Mouse (Mus musculus): Measurements from ENCODE around the gene Got1.

Got1 gene

DNA sequence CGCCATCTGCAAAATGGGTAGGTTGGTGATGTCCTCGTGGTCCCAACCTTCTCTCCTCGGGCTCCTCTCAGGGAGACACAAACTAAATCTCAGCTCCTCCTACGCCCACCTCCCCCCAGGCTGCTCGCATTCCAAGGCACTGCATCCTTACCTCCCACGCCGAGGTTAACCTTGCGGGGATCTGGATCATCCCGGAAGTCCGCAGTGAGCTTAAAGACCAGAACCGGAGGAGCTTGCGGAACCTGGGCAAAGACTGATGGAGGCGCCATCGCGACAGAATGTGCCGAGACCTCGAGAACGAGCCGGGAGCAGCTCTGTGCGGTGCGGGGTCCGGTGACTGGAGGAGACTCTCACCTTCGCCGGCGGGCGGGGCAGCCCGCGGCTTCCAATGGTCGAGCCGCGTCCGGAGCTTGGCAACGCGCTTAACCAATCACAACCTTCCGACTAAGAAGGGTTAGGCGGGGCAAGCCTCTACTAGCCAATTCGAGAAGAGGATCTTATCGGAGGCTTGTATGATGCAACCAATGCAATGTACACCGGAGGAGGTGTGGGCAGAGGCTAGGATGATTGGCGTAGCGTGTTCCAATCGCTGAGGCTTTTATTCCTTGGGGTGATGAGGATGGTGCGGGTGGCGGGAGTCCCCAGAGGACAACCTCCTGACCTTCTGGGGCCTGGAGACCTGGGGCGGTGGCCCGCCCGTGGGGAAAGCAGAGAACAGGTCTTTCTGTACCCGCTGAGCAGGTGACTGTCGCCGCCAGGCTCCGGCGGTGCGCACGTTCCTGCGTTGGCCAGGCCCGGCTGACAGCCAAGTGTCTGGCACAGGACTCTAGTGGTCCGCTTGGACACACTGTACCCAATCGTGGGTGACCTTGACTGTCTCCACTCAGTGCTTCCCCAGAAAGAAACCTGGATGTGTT, at the start of gene Got1:
Gene Got1, minus strand, starts transcription at position 419 of the 917 bp plus-strand sequence.
- DNase-seq (ENCODE audit: low spot score in 2 of 2), result peak; percentile 79 to 92

DNA sequence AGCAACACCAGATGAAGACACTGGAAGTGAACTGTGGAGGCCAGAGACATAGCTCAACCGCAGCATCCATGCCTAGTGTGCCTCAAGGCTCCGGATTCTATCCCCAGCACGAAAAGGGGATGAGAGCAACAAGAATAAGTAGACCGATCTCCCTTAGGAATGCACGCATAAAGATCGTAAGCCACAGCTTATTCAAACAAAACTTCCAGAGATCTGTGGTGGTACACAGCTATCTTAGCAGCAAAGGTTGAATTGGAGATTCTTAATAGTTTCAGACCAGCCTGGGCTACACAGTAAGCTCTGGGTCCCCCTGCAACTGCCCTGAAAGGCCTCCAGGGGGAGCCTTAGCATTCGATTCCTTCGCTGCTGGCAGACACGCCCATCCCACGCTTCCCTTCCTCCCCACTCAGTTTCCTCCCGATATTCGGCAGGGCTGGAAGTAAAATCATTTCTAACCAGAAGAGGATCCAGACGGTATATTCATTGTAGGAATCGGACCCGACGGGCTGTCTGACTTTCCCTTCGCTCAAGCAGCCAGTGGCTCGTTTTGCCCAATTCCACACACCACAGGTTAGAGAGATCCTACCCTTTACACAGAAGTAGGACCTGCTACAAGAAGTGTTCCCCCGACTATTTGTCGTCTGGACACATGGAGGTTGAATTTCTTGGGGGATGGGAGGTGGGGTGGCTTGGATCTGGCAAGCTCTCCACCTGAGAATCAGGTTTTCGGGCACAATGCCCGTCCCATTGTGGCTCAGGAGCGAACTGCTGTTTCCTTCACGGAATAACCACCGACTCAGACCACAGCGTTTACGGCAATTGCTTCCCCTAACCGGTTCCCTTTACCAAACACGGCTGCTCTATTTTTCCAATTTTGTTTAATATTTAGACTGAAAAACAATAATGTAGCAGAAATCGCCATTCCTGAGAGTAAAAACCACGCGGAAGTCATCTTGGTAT, 46.7 kb upstream of the Got1 start:
- peak; percentile 43 to 68 for DNase-seq (ENCODE audit: low spot score in 2 of 2)

DNA sequence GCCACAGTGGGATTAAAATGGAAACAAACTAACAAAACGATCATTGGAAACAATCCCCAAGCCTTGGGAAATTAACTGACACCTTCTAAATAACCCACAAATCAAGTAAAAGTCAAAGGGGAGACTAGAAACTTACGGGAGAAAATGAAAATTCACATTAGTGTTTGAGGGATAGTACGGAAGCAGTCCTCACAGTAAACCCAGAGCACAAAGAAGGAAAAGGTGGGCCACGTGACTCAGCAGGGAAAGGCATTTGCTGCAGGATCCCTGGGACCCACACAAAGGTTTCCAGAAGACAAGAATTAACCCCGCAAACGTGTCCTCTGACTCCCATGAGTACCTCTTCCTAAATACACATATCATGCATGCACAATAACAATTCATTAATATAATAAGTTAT, 44.7 kb upstream of the Got1 start:
- DNase-seq (ENCODE audit: low spot score in 2 of 2), result no peak

DNA sequence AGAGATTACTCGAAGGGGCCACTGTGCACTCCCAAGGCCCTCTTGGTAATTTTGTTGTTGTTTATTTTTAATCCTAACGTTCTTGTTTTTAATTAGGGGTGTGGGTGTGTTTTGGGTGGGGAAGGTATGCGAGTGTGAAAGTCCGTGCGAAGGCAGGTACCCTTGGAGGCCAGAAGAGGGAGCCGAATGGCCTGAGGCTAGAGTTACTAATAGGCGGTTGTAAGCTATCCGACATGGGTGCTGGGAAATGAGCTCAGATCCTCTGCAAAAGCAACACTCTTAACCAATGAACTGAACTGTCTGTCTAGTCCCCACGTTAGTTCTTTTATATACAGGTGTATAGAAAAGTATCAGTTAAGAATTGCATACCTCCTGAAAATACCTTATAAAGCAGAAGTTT, 43.9 kb upstream of the Got1 start:
- DNase-seq (ENCODE audit: low spot score in 2 of 2), result no peak

DNA sequence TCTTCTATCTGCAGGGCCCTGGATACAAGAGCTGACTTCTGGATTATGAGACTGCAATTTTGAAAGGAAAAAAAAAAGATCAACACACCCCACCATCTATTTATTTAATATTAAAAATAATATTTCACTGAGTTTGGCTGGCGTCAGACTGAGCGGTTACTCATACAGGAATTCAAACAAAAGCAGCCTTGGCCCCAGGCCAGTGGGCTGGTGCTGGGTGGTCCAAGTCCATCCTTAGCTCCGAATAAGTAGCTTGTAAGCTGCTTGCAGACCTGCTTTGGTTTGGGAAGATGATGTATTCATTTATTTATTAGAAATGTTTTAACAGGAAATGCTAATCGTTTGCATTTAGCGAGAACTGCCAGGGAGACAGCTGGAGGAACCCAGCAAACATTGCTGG, 38.8 kb upstream of the Got1 start:
- no peak for DNase-seq (ENCODE audit: low spot score in 2 of 2)

DNA sequence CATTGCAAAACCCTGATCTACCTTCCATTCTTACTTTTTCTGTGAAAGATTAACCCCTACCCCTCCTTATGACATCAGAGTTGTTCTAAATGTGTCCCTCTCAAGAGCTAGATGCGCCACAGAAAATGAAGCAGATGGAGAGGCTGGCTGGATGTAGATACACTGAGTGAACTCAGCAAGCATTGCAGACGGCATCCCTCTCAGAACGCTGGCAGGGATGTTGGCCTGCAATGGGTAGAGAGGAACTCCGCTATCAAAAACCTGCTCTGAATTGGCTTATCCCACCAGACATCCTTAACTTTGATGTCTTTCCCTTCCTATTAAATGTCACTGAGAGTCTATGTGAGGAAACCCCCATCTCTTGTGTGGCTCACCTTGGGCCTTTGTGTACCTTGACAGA, 37.4 kb upstream of the Got1 start:
- no peak for DNase-seq (ENCODE audit: low spot score in 2 of 2)

DNA sequence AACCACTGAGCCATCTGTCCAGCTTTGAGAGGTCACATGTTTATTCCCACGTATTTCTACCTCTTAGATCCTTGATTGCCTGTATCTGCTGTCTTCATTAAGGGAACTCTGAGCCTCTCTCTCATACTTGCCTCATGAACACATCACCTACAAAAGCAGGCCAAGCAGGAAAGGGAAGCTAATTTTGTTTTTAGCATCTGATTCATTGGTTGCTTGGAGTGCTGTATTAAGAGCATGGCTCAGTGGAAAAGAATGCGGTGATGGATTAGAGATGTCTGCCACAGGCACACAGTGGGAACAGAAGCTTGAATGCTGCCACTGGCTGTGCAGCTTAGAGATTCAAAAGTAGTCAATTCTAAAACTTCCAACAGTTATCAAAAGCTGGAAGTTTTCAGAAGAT, 35.8 kb upstream of the Got1 start:
- no peak for DNase-seq (ENCODE audit: low spot score in 2 of 2)

DNA sequence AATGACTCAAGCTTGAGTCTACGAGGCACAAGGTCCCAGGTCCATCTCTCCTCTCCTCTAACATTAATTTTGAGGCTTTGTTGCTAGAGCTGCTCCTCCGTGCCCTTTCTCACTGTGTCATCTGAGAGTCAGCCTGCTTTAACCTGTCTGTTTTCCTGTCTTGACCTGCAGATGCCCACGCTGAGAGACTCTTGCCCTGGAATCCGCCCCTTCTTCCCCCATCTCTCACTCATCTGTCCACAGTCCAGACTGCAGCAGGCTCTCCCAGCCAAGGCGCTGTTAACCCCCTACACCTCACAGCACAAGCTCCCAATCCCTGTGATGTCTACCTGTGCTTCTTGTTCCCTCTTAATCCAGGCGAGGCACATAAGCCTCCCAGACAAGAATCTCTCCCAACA, 27.1 kb upstream of the Got1 start:
- no peak for DNase-seq (ENCODE audit: low spot score in 2 of 2)

DNA sequence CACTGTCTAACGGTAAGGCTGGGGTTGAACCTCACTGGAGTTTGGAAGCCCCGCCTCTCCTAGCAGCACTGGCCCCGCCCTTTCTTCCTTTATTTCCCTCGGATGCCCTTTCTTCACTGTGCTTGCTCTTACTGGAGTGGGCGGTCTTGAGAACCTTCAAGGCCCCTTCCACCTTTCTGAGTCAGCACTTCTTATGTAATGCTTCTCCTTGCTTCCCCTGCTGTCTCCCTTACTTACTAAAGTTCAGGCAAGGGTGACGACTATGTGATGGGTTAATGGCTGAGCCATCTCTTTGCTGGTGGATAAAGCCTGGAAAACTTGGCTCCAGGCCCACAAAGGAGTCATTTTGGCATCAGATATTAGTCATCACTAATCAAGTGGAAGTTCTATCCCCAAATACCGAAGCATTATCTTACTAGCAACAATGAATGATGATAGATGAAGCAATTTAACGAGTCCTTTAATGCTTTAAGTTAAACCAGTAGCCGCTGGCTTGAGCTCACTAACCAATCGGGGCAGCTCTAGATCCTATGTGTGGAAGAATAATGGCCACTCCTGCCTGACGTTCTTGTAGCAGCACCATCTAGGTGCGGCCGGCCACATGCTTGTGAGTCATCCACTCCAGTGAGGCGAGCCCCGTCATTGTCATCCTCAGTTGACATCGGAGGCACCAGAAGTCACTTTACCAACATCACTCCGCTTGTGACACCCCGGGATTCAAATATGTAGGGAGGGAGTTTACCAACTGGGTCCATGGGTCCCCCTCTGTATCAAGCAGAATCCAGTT, 26.5 kb upstream of the Got1 start:
- DNase-seq (ENCODE audit: low spot score in 2 of 2), result no peak

DNA sequence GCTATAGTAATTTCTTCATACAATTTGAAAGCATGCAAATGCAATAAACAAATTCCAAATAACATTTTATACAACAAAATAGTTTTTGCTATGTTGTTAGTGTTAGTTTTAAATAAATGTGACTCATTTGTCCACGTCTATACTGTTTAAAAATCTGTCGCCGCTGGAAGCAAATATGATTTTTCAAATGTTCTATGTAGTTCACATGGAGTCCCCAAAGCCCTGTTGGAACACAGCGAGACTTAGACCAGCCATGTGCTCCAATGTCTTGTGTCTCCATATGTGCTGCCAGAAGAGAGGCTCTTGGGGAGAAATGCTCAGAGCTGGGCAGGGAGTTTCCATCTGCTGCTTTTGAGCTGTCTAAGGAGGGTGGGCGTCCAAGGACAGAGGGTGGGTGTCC, 23.7 kb upstream of the Got1 start:
- DNase-seq (ENCODE audit: low spot score in 2 of 2), result no peak

DNA sequence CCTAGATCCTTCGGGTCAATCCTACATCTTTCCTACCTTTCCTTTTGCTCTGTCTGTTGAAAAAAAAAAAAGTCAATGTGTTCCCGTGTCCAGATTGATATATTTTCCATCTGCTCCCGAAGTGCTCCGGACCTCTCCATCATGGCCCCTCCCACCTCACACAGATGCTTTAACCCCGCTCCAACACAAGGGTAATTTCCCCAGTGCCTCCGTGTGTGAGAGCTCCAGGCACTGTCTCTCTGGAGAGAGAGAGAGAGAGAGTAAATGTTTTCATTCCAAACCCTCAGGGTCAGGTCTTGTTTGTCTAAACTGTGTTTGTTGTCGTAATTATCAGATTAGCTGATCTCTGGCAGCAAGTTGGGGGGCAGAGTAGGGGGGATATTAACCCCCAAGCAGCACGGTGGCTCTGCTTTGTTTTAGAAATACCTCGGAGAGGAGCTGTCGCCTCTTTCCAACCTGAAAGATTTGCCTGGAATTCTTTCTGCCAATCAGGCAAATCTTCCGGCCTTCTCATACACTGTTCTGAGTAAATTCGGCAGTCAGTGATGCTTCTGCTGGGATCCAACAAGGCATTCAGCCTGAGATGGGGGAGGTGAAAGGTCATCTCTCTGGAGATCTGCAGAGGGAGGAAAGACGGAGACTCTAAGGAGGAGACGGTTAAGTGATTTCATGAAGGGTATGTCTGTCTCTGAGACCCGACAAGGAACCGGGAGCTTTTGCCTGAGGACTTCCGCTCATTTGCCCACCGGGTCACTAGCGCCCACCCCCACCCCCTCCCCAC, 22.1 kb upstream of the Got1 start:
- no peak for DNase-seq (ENCODE audit: low spot score in 2 of 2)

DNA sequence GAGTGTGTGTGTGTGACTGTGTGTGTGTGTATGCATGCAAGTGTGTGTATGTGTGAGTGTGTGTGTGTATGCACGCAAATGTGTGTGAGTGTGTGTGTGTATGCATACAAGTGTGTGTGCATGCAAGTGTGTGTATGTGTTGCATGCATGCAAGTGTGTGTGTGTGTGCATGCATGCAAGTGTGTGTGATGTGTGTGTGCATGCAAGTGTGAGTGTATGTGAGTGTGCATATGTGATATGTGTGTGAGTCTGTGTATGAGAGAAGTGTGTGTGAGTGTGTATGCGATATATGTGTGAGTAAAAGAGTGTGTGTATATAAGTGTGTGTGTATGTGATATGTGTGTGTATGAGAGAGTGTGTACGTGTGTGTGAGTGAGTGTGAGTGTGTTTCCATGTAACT, 11.0 kb upstream of the Got1 start:
- no peak for DNase-seq (ENCODE audit: low spot score in 2 of 2)

DNA sequence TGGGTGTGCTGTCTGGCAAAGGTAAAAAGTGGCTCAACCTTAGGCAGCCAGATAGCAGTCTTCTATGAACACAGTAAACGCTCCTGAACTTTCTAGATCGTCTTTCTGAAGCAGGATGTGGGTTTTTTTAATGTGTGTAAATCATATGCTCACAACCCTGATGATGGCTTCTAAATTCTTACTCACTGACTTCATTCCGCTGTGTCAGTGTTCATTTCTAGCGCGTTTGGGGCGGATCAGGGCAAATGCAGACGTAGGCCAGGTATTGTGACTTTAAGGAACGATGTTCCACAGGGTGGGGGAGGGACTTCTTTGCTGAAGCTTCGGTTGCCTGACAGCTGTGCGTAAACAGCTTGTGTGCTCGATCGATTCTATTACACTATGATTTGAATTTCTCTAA, 6.5 kb upstream of the Got1 start:
- no peak for DNase-seq (ENCODE audit: low spot score in 2 of 2)

DNA sequence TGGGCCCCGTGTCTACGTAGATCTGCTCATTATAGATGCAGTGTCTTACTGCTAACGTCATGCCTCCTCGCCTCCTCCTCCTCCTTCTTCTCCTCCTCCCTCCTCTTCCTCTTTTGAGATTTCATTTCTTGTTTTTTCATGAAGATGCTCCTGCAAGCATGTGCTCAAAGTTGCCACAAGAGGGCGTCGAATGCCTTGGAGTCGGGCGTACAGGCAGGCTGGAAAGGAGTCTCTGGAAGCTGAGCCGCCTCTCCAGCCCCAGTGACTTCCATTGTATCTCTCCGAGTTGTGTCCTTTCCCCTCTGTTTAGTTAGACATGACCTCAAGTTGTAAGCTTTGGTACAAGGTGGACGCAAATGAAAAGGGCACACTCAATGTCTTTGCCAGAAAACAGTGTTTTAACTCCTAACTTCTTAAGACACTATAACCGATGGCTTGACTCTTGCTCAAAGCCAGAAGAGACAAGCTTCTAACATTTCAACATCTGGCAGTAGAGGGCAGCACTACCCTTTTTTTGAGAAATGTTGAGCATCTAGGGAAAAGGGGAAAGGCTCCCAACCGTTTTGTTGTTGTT, 5.9 kb upstream of the Got1 start:
- peak; percentile 33 to 67 for DNase-seq (ENCODE audit: low spot score in 2 of 2)

DNA sequence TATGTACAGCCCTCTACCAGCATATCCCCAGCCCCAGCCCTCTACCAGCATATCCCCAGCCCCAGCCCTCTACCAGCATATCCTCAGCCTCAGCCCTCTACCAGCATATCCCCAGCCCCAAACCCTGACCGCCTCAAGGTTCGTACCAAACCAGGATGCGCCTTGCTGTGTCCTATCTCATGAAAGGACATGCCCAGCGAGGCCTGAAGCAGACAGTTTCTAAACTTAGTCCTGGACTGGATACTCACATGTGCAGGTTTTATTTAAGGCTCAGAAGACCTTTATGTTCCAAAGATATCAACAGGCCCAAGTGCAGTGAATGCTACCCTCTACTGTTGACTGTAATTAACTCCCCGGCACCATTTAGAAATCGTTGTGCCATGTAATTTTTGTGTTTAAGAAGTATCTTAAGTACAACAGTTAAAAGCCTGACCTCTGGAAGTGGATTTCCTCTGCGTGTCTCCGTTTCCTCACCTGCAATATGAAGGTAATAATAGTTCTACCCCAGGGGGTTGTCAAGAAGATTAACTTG, 3.7 kb upstream of the Got1 start:
- no peak for DNase-seq (ENCODE audit: low spot score in 2 of 2)

DNA sequence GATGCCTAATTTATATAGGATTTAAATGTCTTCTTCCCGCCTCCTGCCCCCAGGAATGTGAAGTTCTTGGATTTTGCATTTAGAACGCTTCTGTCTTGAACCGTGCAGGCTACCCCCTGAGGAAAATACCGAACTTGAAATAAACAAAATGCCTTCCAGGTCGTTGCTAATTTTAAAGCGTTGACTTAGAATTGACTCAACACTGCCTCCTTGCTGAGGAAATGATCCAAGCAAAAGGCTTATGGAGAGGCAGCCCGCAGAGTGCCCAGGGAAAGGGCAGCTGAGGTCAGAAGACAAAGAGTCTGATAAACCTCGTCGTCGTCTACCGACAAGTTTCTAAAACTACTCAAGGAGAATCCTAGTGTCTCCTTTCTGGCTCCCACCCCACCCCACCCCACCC, 2.7 kb upstream of the Got1 start:
- DNase-seq (ENCODE audit: low spot score in 2 of 2), result peak in 1 of 2 experiments; percentile 32

DNA sequence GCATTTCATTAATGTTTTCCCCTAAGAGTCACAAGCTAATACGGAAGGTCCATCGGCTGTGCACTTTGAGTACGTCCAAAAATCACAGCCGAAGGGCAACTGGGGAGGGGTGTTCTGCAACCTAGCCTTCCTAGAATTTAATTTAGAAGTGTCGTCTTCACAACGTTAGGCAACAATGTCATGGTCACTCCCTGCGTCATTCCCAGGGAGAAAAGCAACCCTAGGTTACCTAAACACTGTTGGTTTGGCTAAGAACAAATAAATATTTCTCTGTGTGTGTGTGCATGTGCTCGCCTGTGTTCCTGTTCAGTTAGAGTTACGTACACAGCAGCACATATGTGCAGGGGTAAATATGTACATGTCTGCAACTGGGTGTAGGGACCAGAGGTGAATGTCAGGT, 1.6 kb upstream of the Got1 start:
- DNase-seq (ENCODE audit: low spot score in 2 of 2), result no peak

DNA sequence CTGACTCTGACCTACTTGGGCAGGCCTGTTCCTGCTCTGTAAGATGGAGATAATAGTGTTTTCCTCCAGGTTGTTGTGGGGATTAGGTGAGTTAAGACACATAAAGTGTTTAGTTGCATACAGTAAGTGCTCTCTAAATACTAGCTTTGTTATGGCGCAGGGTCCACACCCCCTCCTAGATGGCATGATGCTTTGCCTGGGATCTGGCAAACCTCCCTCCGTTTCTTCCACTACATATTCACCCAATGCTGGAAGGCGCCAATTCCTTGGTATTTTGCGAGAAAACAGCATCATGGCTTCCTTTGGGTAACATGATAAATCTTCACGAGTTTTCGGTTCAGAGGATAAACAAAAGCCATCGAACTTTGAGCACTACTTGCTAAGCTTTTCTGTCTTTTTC, 1.2 kb upstream of the Got1 start:
- DNase-seq (ENCODE audit: low spot score in 2 of 2), result no peak

DNA sequence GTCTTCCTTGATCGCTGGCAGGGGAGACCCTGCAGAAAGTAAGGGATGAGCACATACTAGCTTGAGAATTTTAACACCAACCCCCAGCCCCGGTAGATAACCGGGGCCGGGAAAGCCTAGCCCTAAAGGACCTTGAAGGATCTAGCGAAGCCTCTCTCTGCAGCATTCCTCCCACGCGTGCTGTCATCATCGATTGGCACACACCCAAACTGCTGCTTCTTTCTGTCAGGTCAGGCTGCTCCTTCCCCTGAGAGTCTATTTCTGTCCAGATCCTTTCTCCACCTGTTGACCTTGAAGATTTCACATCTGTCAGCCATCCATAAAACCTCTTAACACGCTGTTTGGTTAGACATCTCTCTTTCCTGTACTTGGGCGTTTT, 688 bp upstream of the Got1 start:
- peak in 1 of 2 experiments; percentile 52 for DNase-seq (ENCODE audit: low spot score in 2 of 2)

DNA sequence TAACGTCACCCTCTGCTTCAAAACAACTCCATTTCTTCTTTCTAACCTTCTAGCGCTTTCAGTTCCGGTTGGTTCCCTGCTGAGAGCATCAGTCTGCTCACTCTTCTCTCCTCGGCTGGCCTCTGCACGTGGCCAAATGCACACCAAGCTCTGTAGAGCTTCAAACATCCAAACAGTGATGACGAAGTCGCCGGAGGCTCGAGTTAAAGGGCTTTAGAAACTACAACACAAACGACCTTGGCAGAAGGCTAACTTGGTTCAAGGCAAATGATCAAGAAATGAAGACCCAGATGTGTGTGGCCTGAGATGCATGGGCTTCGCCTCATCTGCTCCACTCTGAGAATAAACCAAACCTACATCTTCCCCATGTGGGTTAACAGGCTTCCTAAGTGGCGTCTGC, 854 bp downstream of the Got1 start:
- DNase-seq (ENCODE audit: low spot score in 2 of 2), result peak; percentile 20 to 49

DNA sequence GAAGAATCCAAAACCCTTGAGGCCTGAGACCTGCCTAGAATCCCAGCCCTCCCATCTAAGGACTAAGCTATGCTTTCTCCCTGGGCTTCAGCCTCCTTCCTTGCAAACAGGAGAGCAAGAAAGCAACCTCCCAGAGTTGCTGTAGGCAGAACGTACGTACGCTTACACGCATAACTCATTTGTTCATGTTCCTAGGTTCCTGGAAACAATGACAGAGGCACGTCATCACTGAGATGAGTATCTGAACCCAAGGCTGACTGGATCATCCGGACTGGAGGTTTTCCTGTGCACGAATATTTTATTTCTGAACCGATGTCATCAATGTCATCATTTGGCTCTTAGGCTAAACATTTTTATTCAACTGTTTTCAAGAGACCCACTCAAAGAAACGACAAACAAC, 2.4 kb downstream of the Got1 start:
- DNase-seq (ENCODE audit: low spot score in 2 of 2), result no peak
